Mouse (Mus musculus): ENCODE measurements around the gene Noct.
A peak's percentile ranks its signal among the peaks of the same experiment; 100 is the strongest.

The Noct gene

DNA sequence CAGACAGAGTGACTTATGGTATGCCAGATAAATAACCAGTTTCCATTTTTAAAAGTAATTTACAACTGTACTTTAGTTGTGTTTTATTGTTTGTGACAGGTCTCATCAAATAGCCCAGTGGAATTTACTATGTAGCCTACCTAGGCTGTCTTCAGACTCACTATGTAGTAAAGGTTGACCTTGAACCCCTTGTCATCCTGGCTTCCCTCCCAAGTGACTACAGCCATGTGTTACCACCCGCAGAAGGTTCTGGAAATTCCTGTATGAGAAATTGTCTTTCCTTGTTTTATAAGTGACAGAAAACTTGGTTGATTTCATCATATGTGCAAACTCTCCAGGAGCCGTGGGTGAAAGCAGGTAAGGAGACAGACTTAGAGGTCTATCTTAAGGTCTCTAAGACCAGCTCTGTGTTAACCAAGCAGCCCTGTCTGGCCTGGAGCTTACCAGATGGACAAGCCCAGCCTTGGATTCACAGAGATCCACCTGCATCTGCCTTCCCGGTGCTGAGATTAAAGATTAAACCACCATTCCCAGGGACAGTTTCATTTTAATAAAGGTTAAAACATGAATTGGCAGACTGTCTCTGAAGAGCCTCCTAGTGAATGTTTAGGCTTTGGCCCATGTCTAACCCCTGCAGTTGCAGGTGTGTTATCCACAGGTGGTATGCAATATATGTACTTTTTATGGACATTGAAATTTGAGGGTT is 8.1 kb downstream of the Noct start:
- DNase-seq: no peak

DNA sequence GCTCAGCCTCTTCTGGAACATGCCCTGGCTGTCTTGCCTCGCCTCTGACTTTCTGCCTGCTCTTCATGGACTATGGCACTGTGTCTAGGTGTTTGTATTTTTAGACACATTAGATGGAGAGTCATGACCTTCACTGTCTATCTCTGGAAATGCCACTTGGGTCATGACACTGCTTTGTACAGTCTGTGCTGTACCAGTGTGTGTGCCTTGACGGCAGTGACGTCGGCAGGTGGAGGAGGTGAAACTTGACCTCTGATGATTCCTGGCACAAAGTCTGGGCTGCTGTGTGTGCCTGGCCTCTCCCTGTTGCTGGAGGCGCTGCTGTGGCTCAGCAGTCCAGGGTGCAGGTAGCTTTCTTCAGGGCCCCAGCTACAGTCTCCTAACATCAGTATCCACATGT is 9.2 kb downstream of the Noct start:
- DNase-seq: no peak

- peak; percentile 91 to 92 for DNase-seq
These were observed 9.9 kb downstream of the Noct start for GRCm38 (mm10) chr3:51233918-51234751.

DNA sequence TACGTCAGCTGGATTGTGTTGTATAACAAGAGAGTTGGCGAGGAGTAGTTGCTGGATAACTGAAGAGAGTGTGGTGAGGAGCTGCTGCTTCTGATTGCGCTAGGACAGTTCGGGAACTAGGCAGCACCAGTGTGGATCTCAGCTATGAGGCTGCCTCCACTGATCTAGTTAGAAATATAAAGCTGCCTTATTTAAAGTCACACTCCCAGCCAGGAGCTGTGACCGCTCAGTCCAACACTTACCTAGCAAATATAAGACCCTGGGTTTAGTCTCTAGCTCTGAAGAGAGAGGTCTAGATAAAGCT is 10.5 kb downstream of the Noct start:
- DNase-seq: no peak

DNA sequence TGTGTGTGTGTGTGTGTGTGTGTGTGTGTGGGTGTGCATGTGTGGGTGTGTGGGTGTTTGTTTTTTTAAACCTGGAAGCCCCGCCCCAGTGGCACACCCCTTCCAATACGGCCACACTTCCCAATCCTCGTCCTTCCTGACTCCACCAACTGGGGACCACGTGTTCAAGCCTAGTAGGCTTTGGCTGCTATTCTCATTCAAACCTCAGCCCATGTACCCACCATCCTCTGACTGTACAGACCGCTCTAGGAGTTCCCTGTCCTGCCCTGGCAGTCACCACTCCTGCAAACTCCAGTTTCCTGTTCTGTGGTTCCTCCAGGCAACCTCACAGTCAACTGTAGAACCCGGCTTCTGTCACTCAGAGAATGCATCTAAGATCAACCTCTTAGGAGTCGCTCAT is 14.3 kb downstream of the Noct start:
- no peak for DNase-seq

- DNase-seq: no peak
These were observed 15.3 kb downstream of the Noct start for GRCm38 (mm10) chr3:51239541-51239940.

GRCm38 (mm10) chr3:51247704-51248103 is 23.5 kb downstream of the Noct start:
- DNase-seq: peak in 1 of 2 experiments; percentile 26

DNA sequence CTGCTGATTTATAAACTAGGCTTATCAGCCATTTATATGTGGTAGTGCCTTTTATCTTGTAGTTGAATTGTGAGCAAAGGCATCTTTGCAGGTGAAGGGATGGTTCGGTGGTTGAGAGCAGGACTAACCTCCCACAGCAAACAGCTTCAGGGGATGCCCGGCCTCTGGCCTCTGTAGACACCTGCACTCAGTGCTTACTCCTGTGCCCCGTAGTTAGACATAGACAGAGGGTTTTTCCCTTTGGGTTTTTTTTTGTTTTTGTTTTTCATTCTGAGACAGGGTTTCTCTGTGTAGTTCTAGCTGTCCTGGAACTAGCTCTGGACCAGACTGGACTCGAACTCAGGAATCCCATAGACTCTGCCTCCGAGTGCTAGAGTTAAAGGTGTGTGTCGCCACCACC is 24.4 kb downstream of the Noct start:
- no peak for DNase-seq

- no peak for DNase-seq
These were observed 25.2 kb downstream of the Noct start for GRCm38 (mm10) chr3:51249460-51249859.

- DNase-seq: no peak
These were observed 25.6 kb downstream of the Noct start for GRCm38 (mm10) chr3:51249866-51250265.

DNA sequence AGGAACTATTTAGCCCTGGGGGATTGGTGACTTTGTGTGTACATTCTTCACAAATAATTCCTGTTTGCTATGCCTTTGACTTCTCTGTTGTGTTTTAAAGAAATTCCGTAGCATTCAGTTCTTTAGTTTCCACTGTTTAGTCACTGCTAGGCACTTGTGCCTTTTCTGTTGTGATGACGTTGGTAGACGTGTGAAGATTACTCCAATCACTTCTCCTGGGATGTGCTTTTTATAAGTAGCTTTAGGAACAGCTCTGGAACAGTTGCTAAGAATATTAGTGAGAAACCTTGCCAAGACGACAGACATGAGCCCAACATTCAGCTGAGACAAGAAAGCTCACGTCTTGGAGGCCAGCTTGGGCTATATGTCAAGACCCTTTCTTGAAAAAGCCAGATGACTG is 26.8 kb downstream of the Noct start:
- no peak for DNase-seq

GRCm38 (mm10) chr3:51252223-51252622 is 28.0 kb downstream of the Noct start:
- DNase-seq: no peak

GRCm38 (mm10) chr3:51252689-51253402 is 28.6 kb downstream of the Noct start:
- no peak for DNase-seq

GRCm38 (mm10) chr3:51254784-51255183 is 30.5 kb downstream of the Noct start:
- DNase-seq: no peak

DNA sequence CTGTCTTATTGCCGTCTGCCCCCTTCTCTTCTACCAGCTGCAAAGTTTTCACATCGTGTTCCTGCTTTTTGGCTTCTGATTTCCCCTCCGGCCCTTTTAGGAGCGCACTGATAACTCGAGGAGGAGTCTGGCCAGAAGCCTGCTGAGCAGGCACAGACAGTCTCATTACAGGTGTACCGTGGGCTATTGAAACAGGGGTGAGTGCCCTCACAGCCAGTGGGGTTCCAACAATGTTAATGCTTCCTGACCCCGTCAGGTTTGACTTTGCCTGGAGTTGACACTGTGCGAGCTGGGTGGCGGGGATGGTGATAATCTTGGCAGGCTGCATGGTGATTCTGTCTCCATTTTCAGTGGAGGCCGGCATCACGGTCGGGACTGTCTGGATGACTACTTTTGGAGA is 32.2 kb downstream of the Noct start:
- DNase-seq: no peak

GRCm38 (mm10) chr3:51258070-51258469 is 33.8 kb downstream of the Noct start:
- DNase-seq: no peak

DNA sequence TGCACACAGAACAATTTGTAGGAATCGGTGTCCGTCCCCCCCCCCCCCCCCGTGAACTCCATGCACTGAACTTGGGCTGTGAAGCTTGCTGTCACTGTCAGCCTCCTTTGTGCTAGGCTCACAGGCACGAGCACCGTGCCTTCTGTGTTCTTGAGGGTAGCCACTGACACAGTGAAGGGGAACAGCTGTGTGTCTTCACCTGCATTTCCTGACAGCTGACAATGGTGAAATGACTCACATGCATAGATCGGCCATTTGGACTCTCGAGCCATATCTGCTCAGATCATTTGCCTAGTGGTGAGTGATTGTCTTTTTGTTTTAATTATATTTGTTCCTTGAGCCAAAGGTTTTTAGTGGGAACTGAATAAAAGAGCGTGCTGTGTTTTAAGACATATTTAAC is 38.7 kb downstream of the Noct start:
- no peak for DNase-seq

DNA sequence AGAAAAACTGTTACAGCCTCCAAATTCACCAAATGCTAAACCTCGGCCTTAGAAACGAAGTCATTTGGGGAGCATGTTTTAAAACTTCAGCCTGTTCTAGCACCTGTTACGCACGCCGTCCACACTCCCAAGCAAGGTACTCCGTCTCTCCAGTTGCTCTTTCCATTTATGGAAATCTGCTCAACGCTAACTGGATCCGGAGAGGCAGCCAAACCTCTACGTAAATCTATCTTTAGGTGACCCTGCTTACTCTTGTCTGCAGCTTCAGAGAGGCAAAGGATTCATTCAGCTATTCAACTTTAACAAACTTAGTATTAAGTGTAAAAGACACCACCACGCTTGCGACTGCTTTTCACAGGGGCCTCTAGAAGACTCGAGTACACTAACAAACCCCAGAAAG is 44.2 kb downstream of the Noct start:
- no peak for DNase-seq

DNA sequence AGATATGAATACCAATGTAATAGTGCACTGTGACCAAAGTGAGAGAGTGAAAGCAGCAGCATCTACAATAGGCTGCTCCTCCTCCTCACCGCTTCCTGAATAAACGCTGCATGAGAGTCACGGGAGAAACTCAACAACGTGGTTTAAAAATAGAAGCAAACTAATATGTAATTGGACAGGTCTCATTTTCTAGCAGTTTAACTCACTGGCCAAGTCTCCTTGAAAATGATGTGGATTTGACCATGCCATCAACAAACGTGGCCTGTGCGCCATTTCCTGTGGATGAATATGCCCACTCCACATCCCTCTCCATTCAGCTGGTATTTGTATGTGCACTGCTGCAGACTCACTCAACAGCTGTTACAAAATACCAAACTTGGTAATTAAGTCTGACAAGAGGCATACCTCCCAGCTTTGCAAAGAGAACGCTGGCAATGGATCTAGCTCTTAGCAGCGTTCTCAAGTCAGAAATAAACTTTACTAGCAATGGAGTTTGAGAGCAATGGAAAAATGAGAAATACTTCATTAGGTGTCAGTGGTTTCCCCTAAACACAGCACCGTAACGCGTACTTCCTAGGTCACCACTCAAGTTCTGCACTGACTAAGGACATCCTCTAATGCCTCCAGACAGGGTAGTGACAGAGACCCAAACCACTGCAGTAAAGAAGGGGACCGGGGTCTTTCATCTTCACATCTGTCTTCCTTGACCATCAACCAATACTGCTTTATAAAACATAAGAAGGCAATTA is 46.0 kb downstream of the Noct start:
- DNase-seq: no peak

- DNase-seq: peak; percentile 98
These were observed 51.7 kb downstream of the Noct start for GRCm38 (mm10) chr3:51275956-51276398.

- peak; percentile 66 to 70 for DNase-seq
These were observed 52.3 kb downstream of the Noct start for GRCm38 (mm10) chr3:51276421-51277111.
